Mouse (Mus musculus) myocyte (in vitro differentiated cells): ENCODE measurements around the gene Dmrtc1a.
"Not testable (repeated sequence)": the region's sequence is repeated elsewhere in the genome, so short reads cannot be mapped to it uniquely, and the experiment has no call there.

ENCODE experiments used
- CEBPB ChIP-seq: IDR thresholded peaks from 2 replicates; pipeline ENCODE4 v1.6.1; 2011; ENCODE audit warnings: mild to moderate bottlenecking, moderate library complexity; ENCODE audit not compliant: poor library complexity, insufficient read depth, severe bottlenecking
- E2F4 ChIP-seq: IDR thresholded peaks from one replicate; pipeline ENCODE4 v1.6.1; 2011; ENCODE audit warnings: mild to moderate bottlenecking, control low read depth, moderate library complexity; ENCODE audit not compliant: insufficient read depth
- MAX ChIP-seq: IDR thresholded peaks from one replicate; pipeline ENCODE4 v1.6.1; 2011; ENCODE audit warnings: low read depth, mild to moderate bottlenecking, control low read depth
- MYOD1 ChIP-seq, 3 experiments: IDR thresholded peaks; one replicate each; pipeline ENCODE4 v1.6.1; 2011; ENCODE audit warnings: control low read depth in 2 of 3, low read depth in 2 of 3, mild to moderate bottlenecking in 2 of 3, moderate library complexity in 1 of 3; ENCODE audit not compliant: insufficient read length in 2 of 3, control insufficient read depth in 1 of 3
- MYOG ChIP-seq, 3 experiments: IDR thresholded peaks; one replicate each; pipeline ENCODE4 v1.6.1; 2011; ENCODE audit warnings: control low read depth in 2 of 3, low read depth in 2 of 3, mild to moderate bottlenecking in 2 of 3; ENCODE audit not compliant: insufficient read length in 2 of 3, control insufficient read depth in 1 of 3, insufficient read depth in 1 of 3
- POLR2A ChIP-seq: IDR thresholded peaks from one replicate; pipeline ENCODE4 v1.6.1; 2011; ENCODE audit warnings: low read depth, mild to moderate bottlenecking, control low read depth, moderate library complexity; ENCODE audit not compliant: insufficient read length
- POLR2AphosphoS2 ChIP-seq: IDR thresholded peaks from one replicate; pipeline ENCODE4 v1.6.1; 2011; ENCODE audit warnings: low read depth, control low read depth; ENCODE audit not compliant: insufficient read length
- TCF12 ChIP-seq: IDR thresholded peaks from one replicate; pipeline ENCODE4 v1.6.1; 2011; ENCODE audit warnings: mild to moderate bottlenecking, control low read depth; ENCODE audit not compliant: poor library complexity, insufficient read depth, severe bottlenecking
- TCF3 ChIP-seq: IDR thresholded peaks from one replicate; pipeline ENCODE4 v1.6.1; 2011; ENCODE audit warnings: low read depth, control low read depth; ENCODE audit not compliant: insufficient read length
- USF1 ChIP-seq: IDR thresholded peaks from one replicate; pipeline ENCODE4 v1.6.1; 2011; ENCODE audit warnings: low read depth, mild to moderate bottlenecking, control low read depth, moderate library complexity

DNA sequence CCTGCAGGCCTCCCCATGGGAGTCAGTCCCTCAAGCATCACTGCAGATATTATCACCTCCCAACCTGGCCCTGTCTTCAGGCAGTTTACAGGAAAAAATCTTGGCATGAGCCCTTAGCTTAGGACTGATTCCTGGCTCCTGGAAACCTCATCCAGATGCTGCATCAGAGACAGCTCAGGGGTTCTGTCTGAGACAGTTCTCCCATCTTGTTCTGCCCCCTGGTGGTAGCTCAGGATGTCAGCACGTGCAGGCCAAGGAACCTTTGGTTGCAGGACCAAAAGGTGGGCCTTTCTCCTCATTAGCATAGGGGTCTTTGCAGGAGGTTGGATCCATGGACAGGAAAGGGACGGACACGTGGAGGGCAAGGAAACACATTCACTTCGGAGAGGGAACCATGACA, 18.2 kb upstream of the Dmrtc1a start:
- not testable (repeated sequence) for TF ChIP-seq POLR2AphosphoS2; E2F4; TCF3; POLR2A; TCF12; USF1; MYOD1 (IDR thresholded peaks at IDR 0.05; ENCODE audit: control insufficient read depth in 1 of 3, insufficient read length in 2 of 3, low read depth in 2 of 3); MYOG (IDR thresholded peaks at IDR 0.05; ENCODE audit: control insufficient read depth in 1 of 3, insufficient read depth in 1 of 3, insufficient read length in 2 of 3, low read depth in 2 of 3); CEBPB; MAX
